Mouse (Mus musculus): Measurements from ENCODE around the gene Smarca2. TPM values are rescaled to one million over a fixed set of nuclear protein-coding genes. Genes with fewer than 3 reads are reported as not detected.
"Not testable (repeated sequence)": the region's sequence is repeated elsewhere in the genome, so short reads cannot be mapped to it uniquely, and the experiment has no call there.

The Smarca2 gene
- total RNA-seq, 2 experiments from 2014 or later, result 204 to 221 TPM

- no peak overlapping the region for H3K4me3 ChIP-seq
- no peak for DNase-seq (ENCODE audit: low spot score in 2 of 2)
- H3K27ac ChIP-seq, result no peak overlapping the region
- no peak for TF ChIP-seq CTCF (conservative IDR thresholded peaks at IDR 0.05)
Observed at GRCm38 (mm10) chr19:26640556-26640955, 35.7 kb downstream of the Smarca2 start.

DNA sequence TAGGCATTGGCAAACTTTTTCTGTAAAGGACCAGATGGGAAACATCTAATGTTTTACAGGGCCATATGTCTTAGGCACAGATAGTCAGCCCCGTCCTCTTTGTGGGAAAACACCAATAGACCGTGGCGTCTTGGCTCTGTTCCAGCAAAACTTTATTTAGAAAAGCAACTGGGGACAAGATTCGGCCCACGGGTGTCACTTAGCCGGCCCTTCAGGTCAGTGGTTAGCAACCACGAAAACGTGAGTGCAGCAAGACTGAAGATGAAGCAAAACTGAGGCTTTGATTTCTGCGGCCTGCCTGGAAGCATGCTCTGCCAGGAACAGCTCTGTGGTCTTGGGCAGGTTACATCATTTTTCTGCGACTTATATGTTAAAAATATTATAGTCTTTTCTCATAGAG is 36.4 kb downstream of the Smarca2 start:
- no peak for TF ChIP-seq CTCF (conservative IDR thresholded peaks at IDR 0.05)
- no peak overlapping the region for H3K4me3 ChIP-seq
- DNase-seq (ENCODE audit: low spot score in 2 of 2), result no peak

GRCm38 (mm10) chr19:26643011-26643410 is 38.2 kb downstream of the Smarca2 start:
- TF ChIP-seq CTCF (conservative IDR thresholded peaks at IDR 0.05), result no peak
- Histone ChIP-seq H3K27ac (peak overlapping the region; percentile 8; the same call in 1 of the 2 replicates), H3K4me3 (no peak overlapping the region)
- no peak for DNase-seq (ENCODE audit: low spot score in 2 of 2)

More for the DNA sequence above, 36.4 kb downstream of the Smarca2 start:
- H3K27ac ChIP-seq, result no peak overlapping the region

GRCm38 (mm10) chr19:26643936-26644335 is 39.1 kb downstream of the Smarca2 start:
- no peak for TF ChIP-seq CTCF (conservative IDR thresholded peaks at IDR 0.05)
- DNase-seq (ENCODE audit: low spot score in 2 of 2), result no peak
- Histone ChIP-seq H3K27ac (no peak overlapping the region), H3K4me3 (no peak overlapping the region)

GRCm38 (mm10) chr19:26645016-26645415 is 40.2 kb downstream of the Smarca2 start:
- no peak for TF ChIP-seq CTCF (conservative IDR thresholded peaks at IDR 0.05)
- no peak overlapping the region for H3K4me3 ChIP-seq
- DNase-seq (ENCODE audit: low spot score in 2 of 2), result no peak
- no peak overlapping the region for H3K27ac ChIP-seq

DNA sequence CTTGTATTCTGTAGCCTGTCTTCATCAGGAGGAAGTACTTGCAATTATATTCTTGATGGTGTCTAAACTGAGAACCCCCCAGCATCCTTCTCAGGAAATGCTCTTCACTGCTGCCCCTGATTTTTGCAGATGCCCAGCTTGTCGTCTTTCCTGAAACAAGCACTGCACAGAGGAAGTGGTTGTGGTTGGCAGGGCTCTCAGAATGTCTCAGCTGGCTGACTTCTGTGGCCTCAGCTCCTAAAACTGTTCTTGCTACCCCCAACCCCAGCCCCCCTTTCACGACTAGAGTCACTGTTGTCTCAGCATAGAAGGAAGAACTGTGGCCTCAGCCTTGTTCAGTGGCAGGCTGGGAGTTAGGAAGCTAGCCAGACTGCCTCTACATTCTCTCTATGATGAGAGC is 41.3 kb downstream of the Smarca2 start:
- H3K27ac ChIP-seq, result no peak overlapping the region
- DNase-seq (ENCODE audit: low spot score in 2 of 2), result no peak
- no peak overlapping the region for H3K4me3 ChIP-seq
- no peak for TF ChIP-seq CTCF (conservative IDR thresholded peaks at IDR 0.05)

GRCm38 (mm10) chr19:26650585-26651273 is 45.9 kb downstream of the Smarca2 start:
- no peak for DNase-seq (ENCODE audit: low spot score in 2 of 2)

DNA sequence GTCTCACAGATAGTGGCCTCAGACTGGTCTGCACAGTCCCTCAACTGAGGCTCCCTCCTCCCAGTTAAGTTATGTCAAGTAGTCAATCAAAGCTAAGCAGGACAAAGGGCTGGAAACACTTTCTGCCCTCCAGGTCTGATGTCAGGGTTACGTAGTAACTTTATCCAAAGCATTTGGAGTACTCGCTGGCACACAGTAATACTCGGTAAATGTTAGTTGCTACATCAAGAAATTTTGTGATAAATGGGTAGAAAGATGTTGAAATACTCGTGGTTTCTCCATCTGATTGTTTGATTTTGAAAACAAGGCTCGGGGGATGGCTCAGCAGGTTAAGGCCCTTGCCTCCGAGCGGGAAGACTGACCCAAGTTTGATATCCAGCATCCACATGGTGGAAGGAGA is 53.5 kb downstream of the Smarca2 start:
- TF ChIP-seq CTCF (conservative IDR thresholded peaks at IDR 0.05), result no peak
- H3K4me3 ChIP-seq, result no peak overlapping the region
- no peak for DNase-seq (ENCODE audit: low spot score in 2 of 2)
- no peak overlapping the region for H3K27ac ChIP-seq

More at GRCm38 (mm10) chr19:26650585-26651273, 45.9 kb downstream of the Smarca2 start:
- Histone ChIP-seq H3K27ac (no peak overlapping the region), H3K4me3 (no peak overlapping the region)
- no peak for TF ChIP-seq CTCF (conservative IDR thresholded peaks at IDR 0.05)

DNA sequence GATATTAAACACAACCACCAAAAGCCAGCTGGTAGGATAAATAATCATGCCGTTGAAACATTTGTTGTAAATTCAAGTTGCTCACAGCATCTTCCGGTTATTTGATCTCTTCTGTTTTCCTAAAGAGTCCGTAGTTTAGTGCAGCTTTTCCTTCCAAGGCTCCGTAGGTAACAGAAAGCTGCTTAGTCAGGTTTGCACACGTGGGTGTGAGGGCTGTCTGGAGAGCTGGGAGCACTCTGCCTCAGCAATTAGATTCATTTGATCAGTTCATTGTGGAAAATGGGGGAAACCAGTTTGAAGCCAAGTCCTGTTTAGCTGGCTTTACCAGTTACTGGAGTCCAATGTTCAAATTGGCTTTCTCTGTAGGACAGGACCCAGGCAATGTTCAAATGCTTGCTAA is 55.1 kb downstream of the Smarca2 start:
- H3K27ac ChIP-seq, result no peak overlapping the region
- H3K4me3 ChIP-seq, result no peak overlapping the region
- TF ChIP-seq CTCF (conservative IDR thresholded peaks at IDR 0.05), result no peak
- DNase-seq (ENCODE audit: low spot score in 2 of 2), result no peak

DNA sequence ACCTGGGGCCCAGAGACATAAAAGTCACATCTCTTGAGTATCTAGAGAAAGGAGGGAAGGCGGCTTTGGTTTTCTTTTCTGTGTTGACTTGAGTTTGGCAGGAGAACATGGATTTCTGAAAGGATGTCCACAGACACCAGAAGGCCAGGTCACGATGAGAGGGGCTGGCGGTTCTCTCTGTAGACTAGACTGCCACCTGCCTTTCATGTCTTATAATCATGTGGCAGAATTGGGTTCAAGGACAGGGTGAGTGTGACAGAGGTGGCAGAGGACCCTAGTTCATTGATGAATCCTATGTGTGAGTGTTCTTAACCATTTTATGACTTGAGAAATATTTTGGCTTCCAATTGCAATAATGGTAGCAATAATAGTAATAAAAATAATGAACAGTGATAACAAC is 56.3 kb downstream of the Smarca2 start:
- no peak for DNase-seq (ENCODE audit: low spot score in 2 of 2)
- TF ChIP-seq CTCF (conservative IDR thresholded peaks at IDR 0.05), result peak; percentile 21
- Histone ChIP-seq H3K27ac (no peak overlapping the region), H3K4me3 (no peak overlapping the region)

- DNase-seq (ENCODE audit: low spot score in 2 of 2), result no peak
- no peak overlapping the region for H3K27ac ChIP-seq
- no peak overlapping the region for H3K4me3 ChIP-seq
- TF ChIP-seq CTCF (conservative IDR thresholded peaks at IDR 0.05), result no peak
Observed at GRCm38 (mm10) chr19:26666303-26666702, 61.5 kb downstream of the Smarca2 start.

- no peak for TF ChIP-seq CTCF (conservative IDR thresholded peaks at IDR 0.05)
- Histone ChIP-seq H3K4me3 (no peak overlapping the region), H3K27ac (no peak overlapping the region)
- DNase-seq (ENCODE audit: low spot score in 2 of 2), result no peak
Observed at GRCm38 (mm10) chr19:26670089-26670488, 65.2 kb downstream of the Smarca2 start.

- DNase-seq (ENCODE audit: low spot score in 2 of 2); H3K27ac ChIP-seq; H3K4me3 ChIP-seq: not testable (repeated sequence)
Observed at GRCm38 (mm10) chr19:26671413-26671812, 66.6 kb downstream of the Smarca2 start.

DNA sequence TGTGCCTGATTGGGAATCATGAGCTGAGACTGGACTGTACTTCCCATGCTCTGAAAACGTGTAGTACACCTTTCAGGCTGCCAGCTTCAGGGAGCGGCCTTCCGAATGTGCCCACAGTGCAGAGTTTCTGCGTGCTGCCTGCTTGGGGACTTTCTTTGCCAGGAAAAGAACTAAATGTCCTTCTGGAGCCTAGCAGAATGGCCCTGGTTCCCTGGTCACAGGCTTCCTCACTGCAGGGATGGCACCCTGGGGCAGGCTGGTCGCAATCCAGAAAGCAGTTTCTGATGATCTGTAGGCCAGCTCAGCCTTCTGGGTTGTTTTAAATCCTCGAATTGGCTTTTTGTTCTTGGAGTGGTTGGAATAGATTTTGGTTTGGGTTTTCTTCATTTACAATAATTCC is 71.1 kb downstream of the Smarca2 start:
- no peak for DNase-seq (ENCODE audit: low spot score in 2 of 2)
- TF ChIP-seq CTCF (conservative IDR thresholded peaks at IDR 0.05), result no peak
- peak overlapping the region; percentile 47; the same call in 1 of the 2 replicates for H3K27ac ChIP-seq
- no peak overlapping the region for H3K4me3 ChIP-seq
